Mouse (Mus musculus) liver, embryonic 15.5 days (tissue): ENCODE measurements around the gene Slc25a48. TPM values are rescaled to one million over a fixed set of nuclear protein-coding genes. Genes with fewer than 3 reads are reported as not detected.

Experiments
- ATAC-seq: fragments of 200-750 bp; cut with Nextera tagmentation; 2 replicates; pipeline ENCODE4 v1.8.0; 2017; ENCODE audit warnings: moderate number of reproducible peaks, mild to moderate bottlenecking, moderate library complexity; ENCODE audit not compliant: insufficient read depth
- H3K27ac ChIP-seq: fragments of 300-500 bp; sonication (generic); replicated peaks from 2 replicates; pipeline ENCODE4 v1.5.1; 2015; ENCODE audit warnings: mild to moderate bottlenecking, inconsistent platforms
- H3K27me3 ChIP-seq: fragments of 300-500 bp; sonication (generic); 2 replicates; pipeline ENCODE4 v1.6.1; 2015; ENCODE audit warnings: mild to moderate bottlenecking, inconsistent platforms
- H3K36me3 ChIP-seq: fragments of 300-500 bp; sonication (generic); replicated peaks from 2 replicates; pipeline ENCODE4 v1.6.1; 2015; ENCODE audit warnings: moderate library complexity, mild to moderate bottlenecking, inconsistent platforms
- H3K4me1 ChIP-seq: fragments of 300-500 bp; sonication (generic); replicated peaks from 2 replicates; pipeline ENCODE4 v1.6.1; 2015; ENCODE audit warnings: inconsistent platforms
- H3K4me2 ChIP-seq: fragments of 300-500 bp; sonication (generic); 2 replicates; pipeline ENCODE4 v1.6.1; 2015; ENCODE audit warnings: moderate library complexity, mild to moderate bottlenecking, inconsistent platforms
- H3K4me3 ChIP-seq: fragments of 300-500 bp; sonication (generic); replicated peaks from 2 replicates; pipeline ENCODE4 v1.5.1; 2015; ENCODE audit warnings: mild to moderate bottlenecking, inconsistent platforms
- H3K9ac ChIP-seq: fragments of 300-500 bp; sonication (generic); 2 replicates; pipeline ENCODE4 v1.6.1; 2015; ENCODE audit warnings: moderate library complexity, mild to moderate bottlenecking, inconsistent platforms
- H3K9me3 ChIP-seq: fragments of 300-500 bp; sonication (generic); replicated peaks from 2 replicates; pipeline ENCODE4 v1.6.1; 2016; ENCODE audit warnings: inconsistent platforms
- WGBS: fragments of 180-500 bp; shearing (Covaris S2); methylation state at CpG from one replicate; pipeline ENCODE4 v1.1.7; 2015; ENCODE audit warnings: mixed read lengths; ENCODE audit not compliant: insufficient replicate concordance; 5-methylcytosine and 5-hydroxymethylcytosine counted together
- polyA plus RNA-seq: library from polyadenylated mRNA; unstranded; fragments of >200 nt; fragmentation: Nextera tagmentation; extraction: Ambion mirVana; gene quantifications from 2 replicates; pipeline ENCODE4 v1.2.1, GENCODE M21; 2015

Slc25a48 gene
- polyA plus RNA-seq: 0.93 and 1.3 TPM in 2 replicates

- H3K27ac ChIP-seq: peak within 1 kb of the TSS; percentile 62
- no peak within 1 kb of the TSS for H3K9ac ChIP-seq
- no peaks in the 10 kb centered on the region for H3K9me3 ChIP-seq
- no peaks in the 10 kb centered on the region for H3K36me3 ChIP-seq
- peak; percentile 75 for ATAC-seq
- peaks cover 56% of the 10 kb centered on the region for H3K27me3 ChIP-seq
- H3K4me2 ChIP-seq: peak within 1 kb of the TSS; percentile 43
- H3K4me1 ChIP-seq: no peaks in the 10 kb centered on the region; the same call in 1 of the 2 replicates
- peak within 1 kb of the TSS; percentile 49 for H3K4me3 ChIP-seq
- 2% methylated on average over 49 of the region's 51 CpGs for WGBS
These were observed at the start of gene Slc25a48 for GRCm38 (mm10) chr13:56438211-56439075. TSS of gene Slc25a48 (plus strand) at chr13:56438355.

- Histone ChIP-seq H3K27ac (no peak overlapping the region), H3K4me3 (no peak overlapping the region), H3K9ac (no peak overlapping the region), H3K27me3 (no peaks in the 10 kb centered on the region; the same call in 1 of the 2 replicates), H3K36me3 (no peaks in the 10 kb centered on the region), H3K4me2 (no peak overlapping the region), H3K9me3 (no peaks in the 10 kb centered on the region), H3K4me1 (no peaks in the 10 kb centered on the region)
- WGBS: 50% methylated on average over 5 of the region's 5 CpGs
- no peak for ATAC-seq
These were observed 40.6 kb upstream of the Slc25a48 start for GRCm38 (mm10) chr13:56397572-56397971.

- no peak overlapping the region for H3K4me3 ChIP-seq
- no peak overlapping the region for H3K4me2 ChIP-seq
- WGBS: 61% methylated on average over 4 of the region's 4 CpGs
- H3K4me1 ChIP-seq: no peaks in the 10 kb centered on the region
- no peak for ATAC-seq
- no peaks in the 10 kb centered on the region for H3K9me3 ChIP-seq
- no peak overlapping the region for H3K9ac ChIP-seq
- H3K27me3 ChIP-seq: no peaks in the 10 kb centered on the region; the same call in 1 of the 2 replicates
- no peaks in the 10 kb centered on the region for H3K36me3 ChIP-seq
- H3K27ac ChIP-seq: no peak overlapping the region
These were observed 37.0 kb upstream of the Slc25a48 start for GRCm38 (mm10) chr13:56401186-56401585.

- Histone ChIP-seq H3K27me3 (no peaks in the 10 kb centered on the region), H3K4me3 (no peak overlapping the region), H3K36me3 (no peaks in the 10 kb centered on the region), H3K9me3 (no peaks in the 10 kb centered on the region), H3K27ac (no peak overlapping the region), H3K4me1 (no peaks in the 10 kb centered on the region), H3K4me2 (no peak overlapping the region), H3K9ac (no peak overlapping the region)
- no peak for ATAC-seq
- 61% methylated on average over 8 of the region's 8 CpGs for WGBS
These were observed 34.6 kb upstream of the Slc25a48 start for GRCm38 (mm10) chr13:56403381-56404086.

GRCm38 (mm10) chr13:56404511-56405140, 33.5 kb upstream of the Slc25a48 start:
- H3K4me3 ChIP-seq: no peak overlapping the region
- no peak overlapping the region for H3K9ac ChIP-seq
- no peak overlapping the region for H3K4me2 ChIP-seq
- H3K4me1 ChIP-seq: no peaks in the 10 kb centered on the region
- WGBS: 51% methylated on average over 6 of the region's 6 CpGs
- no peaks in the 10 kb centered on the region for H3K9me3 ChIP-seq
- H3K27me3 ChIP-seq: no peaks in the 10 kb centered on the region
- no peak overlapping the region for H3K27ac ChIP-seq
- no peak for ATAC-seq
- H3K36me3 ChIP-seq: no peaks in the 10 kb centered on the region

GRCm38 (mm10) chr13:56412286-56412873, 25.8 kb upstream of the Slc25a48 start:
- no peaks in the 10 kb centered on the region for H3K4me1 ChIP-seq
- ATAC-seq: no peak
- H3K36me3 ChIP-seq: no peaks in the 10 kb centered on the region
- H3K27me3 ChIP-seq: no peaks in the 10 kb centered on the region
- WGBS: 73% methylated on average over 9 of the region's 9 CpGs
- no peak overlapping the region for H3K4me2 ChIP-seq
- no peak overlapping the region for H3K9ac ChIP-seq
- H3K9me3 ChIP-seq: no peaks in the 10 kb centered on the region
- no peak overlapping the region for H3K27ac ChIP-seq
- H3K4me3 ChIP-seq: no peak overlapping the region

GRCm38 (mm10) chr13:56418685-56419483, 19.3 kb upstream of the Slc25a48 start:
- H3K27me3 ChIP-seq: peaks cover 7% of the 10 kb centered on the region; the same call in 1 of the 2 replicates
- no peaks in the 10 kb centered on the region for H3K36me3 ChIP-seq
- no peaks in the 10 kb centered on the region for H3K9me3 ChIP-seq
- H3K4me3 ChIP-seq: no peak overlapping the region
- H3K9ac ChIP-seq: no peak overlapping the region
- ATAC-seq: no peak
- no peak overlapping the region for H3K4me2 ChIP-seq
- WGBS: 34% methylated on average over 13 of the region's 13 CpGs
- no peaks in the 10 kb centered on the region for H3K4me1 ChIP-seq
- no peak overlapping the region for H3K27ac ChIP-seq

GRCm38 (mm10) chr13:56419538-56419937, 18.6 kb upstream of the Slc25a48 start:
- Histone ChIP-seq H3K27me3 (peaks cover 7% of the 10 kb centered on the region; the same call in 1 of the 2 replicates), H3K4me2 (no peak overlapping the region), H3K4me3 (no peak overlapping the region), H3K27ac (no peak overlapping the region), H3K9ac (no peak overlapping the region), H3K9me3 (no peaks in the 10 kb centered on the region), H3K36me3 (no peaks in the 10 kb centered on the region), H3K4me1 (no peaks in the 10 kb centered on the region)
- 56% methylated on average over 6 of the region's 6 CpGs for WGBS
- no peak for ATAC-seq

GRCm38 (mm10) chr13:56422072-56422723, 16.0 kb upstream of the Slc25a48 start:
- no peaks in the 10 kb centered on the region for H3K36me3 ChIP-seq
- H3K4me1 ChIP-seq: no peaks in the 10 kb centered on the region
- ATAC-seq: no peak
- H3K27me3 ChIP-seq: peaks cover 7% of the 10 kb centered on the region; the same call in 1 of the 2 replicates
- no peak overlapping the region for H3K27ac ChIP-seq
- H3K4me3 ChIP-seq: no peak overlapping the region
- 19% methylated on average over 16 of the region's 16 CpGs for WGBS
- no peak overlapping the region for H3K9ac ChIP-seq
- no peak overlapping the region for H3K4me2 ChIP-seq
- H3K9me3 ChIP-seq: no peaks in the 10 kb centered on the region

GRCm38 (mm10) chr13:56425931-56426330, 12.2 kb upstream of the Slc25a48 start:
- Histone ChIP-seq H3K27ac (no peak overlapping the region), H3K9ac (no peak overlapping the region), H3K9me3 (no peaks in the 10 kb centered on the region), H3K4me2 (no peak overlapping the region), H3K27me3 (peaks cover 7% of the 10 kb centered on the region; the same call in 1 of the 2 replicates), H3K4me1 (no peaks in the 10 kb centered on the region), H3K36me3 (no peaks in the 10 kb centered on the region), H3K4me3 (no peak overlapping the region)
- no peak for ATAC-seq
- WGBS: 49% methylated on average over 7 of the region's 7 CpGs
